ENCODE assay signal across 12 mouse cellular contexts in the genomic region with DNA sequence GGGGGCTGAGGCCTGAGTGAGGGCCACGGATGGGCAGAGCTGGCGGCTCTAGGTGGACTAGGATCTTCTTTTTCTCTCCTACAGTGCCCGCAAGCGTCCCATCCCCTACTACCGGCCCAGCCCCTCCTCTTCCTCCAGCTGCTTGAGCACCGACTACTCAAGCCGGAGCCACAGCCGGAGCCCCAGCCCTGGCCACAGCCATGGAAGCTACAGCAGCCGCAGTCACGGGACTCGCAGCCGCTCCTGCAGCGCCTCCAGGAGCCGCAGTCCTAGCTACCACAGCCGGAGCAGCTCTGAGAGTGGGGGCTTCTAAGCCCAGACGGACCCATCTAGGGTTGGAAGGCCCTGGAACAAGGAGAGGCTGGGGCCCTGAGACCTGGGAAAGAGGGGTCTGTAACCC. TPM values are rescaled to one million over a fixed set of nuclear protein-coding genes. Genes with fewer than 3 reads are reported as not detected.
A peak's percentile ranks its signal among the peaks of the same experiment; 100 is the strongest.
DNase-seq lines count a peak whose midpoint lies in the region; ATAC-seq lines count a peak whose summit lies in the region.
"Had no signal": no experiment of that assay in that cellular context is flagged by ENCODE, and none has a peak within 500 bp of the region (broad histone marks: within the 10 kb centered on the region; RNA-seq: fewer than 3 reads in every experiment).

No protein-coding gene starts in this region.

- H3K4me1 ChIP-seq in hindbrain, embryonic 12.5 days = peaks cover 21% of the 10 kb centered on the region
- H3K4me1 ChIP-seq in hindbrain, embryonic 14.5 days (replicated peaks; ENCODE audit: control insufficient read depth, insufficient read depth, low read length) = peaks cover 17% of the 10 kb centered on the region
- peaks cover 13% of the 10 kb centered on the region for H3K4me1 ChIP-seq in embryonic facial prominence, embryonic 12.5 days
- H3K4me1 ChIP-seq in midbrain, embryonic 13.5 days (replicated peaks) = peaks cover 30% of the 10 kb centered on the region

- H3K27me3 ChIP-seq in hindbrain, embryonic 12.5 days = peaks cover 42% of the 10 kb centered on the region
- H3K27me3 ChIP-seq in hindbrain, embryonic 14.5 days (ENCODE audit: control insufficient read depth, insufficient read depth, low read length) = peaks cover 4% of the 10 kb centered on the region; the same call in 1 of the 2 replicates
- peaks cover 53% of the 10 kb centered on the region for H3K27me3 ChIP-seq in embryonic facial prominence, embryonic 12.5 days
- peaks cover 42% of the 10 kb centered on the region for H3K27me3 ChIP-seq in midbrain, embryonic 13.5 days

- no peak overlapping the region for H3K9ac ChIP-seq in hindbrain, embryonic 12.5 days
- no peak overlapping the region for H3K9ac ChIP-seq in hindbrain, embryonic 14.5 days
- H3K9ac ChIP-seq in embryonic facial prominence, embryonic 12.5 days = peak overlapping the region; percentile 38; the same call in 1 of the 2 replicates
- 0 out of 2 replicates have a peak overlapping the region, but pooled peaks have one; percentile 8 for H3K9ac ChIP-seq in midbrain, embryonic 13.5 days (replicated peaks)
- H3K9ac ChIP-seq: liver, embryonic 12.5 days had no signal

- peak; percentile 12; the same call in 1 of the 2 replicates for ATAC-seq in hindbrain, embryonic 12.5 days (ENCODE audit: low FRiP score)
- ATAC-seq in hindbrain, embryonic 14.5 days (ENCODE audit: low FRiP score) = no peak
- no peak for ATAC-seq in embryonic facial prominence, embryonic 12.5 days (ENCODE audit: insufficient number of reproducible peaks, insufficient read depth, low FRiP score, low TSS enrichment)
- ATAC-seq in midbrain, embryonic 13.5 days = peak; percentile 7; the same call in 1 of the 2 replicates
- ATAC-seq: liver, embryonic 12.5 days had no signal

- peaks cover 5% of the 10 kb centered on the region; the same call in 1 of the 2 replicates for H3K36me3 ChIP-seq in hindbrain, embryonic 12.5 days
- peaks cover 18% of the 10 kb centered on the region for H3K36me3 ChIP-seq in hindbrain, embryonic 14.5 days (replicated peaks; ENCODE audit: control insufficient read depth, insufficient read depth)
- H3K36me3 ChIP-seq in embryonic facial prominence, embryonic 12.5 days = no peaks in the 10 kb centered on the region
- H3K36me3 ChIP-seq in midbrain, embryonic 13.5 days = peaks cover 11% of the 10 kb centered on the region
- H3K36me3 ChIP-seq: liver, embryonic 12.5 days had no signal

- no peak overlapping the region for H3K4me3 ChIP-seq in hindbrain, embryonic 12.5 days
- no peak overlapping the region for H3K4me3 ChIP-seq in hindbrain, embryonic 14.5 days (replicated peaks; ENCODE audit: low read length)
- H3K4me3 ChIP-seq in embryonic facial prominence, embryonic 12.5 days = no peak overlapping the region
- H3K4me3 ChIP-seq in midbrain, embryonic 13.5 days (replicated peaks) = no peak overlapping the region
- H3K4me3 ChIP-seq: liver, embryonic 12.5 days had no signal

- 0 out of 2 replicates have a peak overlapping the region, but pooled peaks have one; percentile 8 for H3K4me2 ChIP-seq in hindbrain, embryonic 12.5 days (replicated peaks)
- no peak overlapping the region for H3K4me2 ChIP-seq in hindbrain, embryonic 14.5 days (replicated peaks)
- peak overlapping the region; percentile 36 for H3K4me2 ChIP-seq in embryonic facial prominence, embryonic 12.5 days (replicated peaks)
- H3K4me2 ChIP-seq in midbrain, embryonic 13.5 days (replicated peaks) = no peak overlapping the region
- H3K4me2 ChIP-seq: liver, embryonic 12.5 days had no signal

- no peaks in the 10 kb centered on the region for H3K9me3 ChIP-seq in hindbrain, embryonic 12.5 days (replicated peaks)
- H3K9me3 ChIP-seq in hindbrain, embryonic 14.5 days (ENCODE audit: control insufficient read depth, low read length) = no peaks in the 10 kb centered on the region
- no peaks in the 10 kb centered on the region for H3K9me3 ChIP-seq in embryonic facial prominence, embryonic 12.5 days
- no peaks in the 10 kb centered on the region for H3K9me3 ChIP-seq in midbrain, embryonic 13.5 days
- H3K9me3 ChIP-seq: liver, embryonic 12.5 days had no signal

- WGBS in hindbrain, embryonic 12.5 days = 15% methylated on average over 16 of the region's 16 CpGs
- 16% methylated on average over 16 of the region's 16 CpGs for WGBS in hindbrain, embryonic 14.5 days
- whole genome bisulfite sequencing in embryonic facial prominence, embryonic 12.5 days = 10% methylated on average over 15 of the region's 16 CpGs
- WGBS in midbrain, embryonic 13.5 days = 13% methylated on average over 16 of the region's 16 CpGs

- H3K27ac ChIP-seq in hindbrain, embryonic 12.5 days = no peak overlapping the region
- H3K27ac ChIP-seq in hindbrain, embryonic 14.5 days = no peak overlapping the region
- no peak overlapping the region for H3K27ac ChIP-seq in embryonic facial prominence, embryonic 12.5 days
- H3K27ac ChIP-seq in midbrain, embryonic 13.5 days = no peak overlapping the region
- H3K27ac ChIP-seq: liver, embryonic 12.5 days had no signal

- DNase-seq in hindbrain, embryonic 14.5 days (ENCODE audit: low spot score) = no peak
- DNase-seq in R1 (ENCODE audit: low read depth, low spot score) = peak; percentile 46
- DNase-seq in T-cell, adult 2 months (ENCODE audit: low spot score) = no peak
- DNase-seq in adrenal gland, postnatal 10 days = no peak
- DNase-seq: adrenal gland, postnatal 14 days; kidney, adult 8-10 months; spleen, adult 18-20 months had no signal

RNA-seq across cellular contexts. Expression of gene Hspb1, which starts 14.7 kb away (rescaled TPM):
- 23.9 and 34.1 TPM in 2 replicates for polyA plus RNA-seq in hindbrain, embryonic 12.5 days (2016; fragmentation: Nextera tagmentation; extraction: Ambion mirVana)
- polyA plus RNA-seq in hindbrain, embryonic 14.5 days (2014; fragmentation: Nextera tagmentation; extraction: Ambion mirVana) = 10.3 and 10.6 TPM in 2 replicates
- 67.9 and 74.8 TPM in 2 replicates for polyA plus RNA-seq in embryonic facial prominence, embryonic 12.5 days (2016; fragmentation: Nextera tagmentation; extraction: Ambion mirVana)
- polyA plus RNA-seq in midbrain, embryonic 13.5 days (2015; fragmentation: Nextera tagmentation; extraction: Ambion mirVana) = 6.8 and 7.1 TPM in 2 replicates
- 10 to 100 TPM; 68.2 to 90.0 TPM for total RNA-seq in adrenal gland, postnatal 10 days (2021)
- total RNA-seq: neutrophil, adult 5-6 weeks had no signal

Comparison
In these comparisons a context has a peak if more than half of its experiments do, and no peak if none do; other contexts are left out.
1. ATAC-seq: peak in hindbrain, embryonic 12.5 days (single experiment) and midbrain, embryonic 13.5 days (single experiment); none in hindbrain, embryonic 14.5 days (single experiment) and embryonic facial prominence, embryonic 12.5 days (single experiment).
2. H3K4me2 ChIP-seq: peak in hindbrain, embryonic 12.5 days (single experiment) and embryonic facial prominence, embryonic 12.5 days (single experiment); none in hindbrain, embryonic 14.5 days (single experiment) and midbrain, embryonic 13.5 days (single experiment).
3. H3K9ac ChIP-seq: peak in embryonic facial prominence, embryonic 12.5 days (single experiment) and midbrain, embryonic 13.5 days (single experiment); none in hindbrain, embryonic 12.5 days (single experiment) and hindbrain, embryonic 14.5 days (single experiment).